Mouse (Mus musculus) adrenal gland, postnatal 25 days (tissue): ENCODE measurements around the gene Meis1. TPM values are rescaled to one million over a fixed set of nuclear protein-coding genes. Genes with fewer than 3 reads are reported as not detected.

Source experiments
- DNase-seq: peaks from one replicate; pipeline ENCODE4 v3.0.0; 2021; ENCODE audit warnings: mixed read lengths
- total RNA-seq: library from RNA; stranded (reverse); gene quantifications from 2 replicates; pipeline ENCODE4 v1.2.3, GENCODE M21; 2021

Meis1 gene
- total RNA-seq, 1 experiment from 2014 or later: 73.6 TPM

DNA sequence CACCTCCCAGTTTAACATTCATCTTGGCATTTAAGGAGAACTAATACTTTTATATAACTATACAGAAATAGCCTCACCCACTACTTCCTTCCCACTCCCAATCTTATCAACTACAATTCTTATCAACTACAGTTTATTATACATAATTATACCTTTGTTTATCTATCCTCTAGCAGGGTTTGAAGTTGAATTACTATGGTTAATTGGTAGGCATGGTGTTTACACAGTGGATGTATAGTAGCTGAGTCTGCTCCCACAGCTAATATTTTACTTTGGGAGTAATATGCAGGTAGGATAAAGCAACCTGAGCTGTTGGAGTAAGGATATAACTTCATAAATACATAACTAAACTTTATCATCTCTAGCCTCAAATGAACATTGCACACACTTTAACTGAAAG is 188.7 kb downstream of the Meis1 start:
- no peak for DNase-seq
